Mouse (Mus musculus): ENCODE data around the gene Mphosph9. TPM values are rescaled to one million over a fixed set of nuclear protein-coding genes. Genes with fewer than 3 reads are reported as not detected.

The Mphosph9 gene
- total RNA-seq (2023): 51.5 TPM

GRCm38 (mm10) chr5:124327510-124328364, at the start of gene Mphosph9, which contains the start of gene 2810006K23Rik:
Gene Mphosph9, minus strand, starts transcription at chr5:124327972.
Gene 2810006K23Rik, plus strand, starts transcription at chr5:124328089.

GRCm38 (mm10) chr5:124362982-124363381, 35.2 kb upstream of the Mphosph9 start, which contains the start of gene Cdk2ap1:
Gene Cdk2ap1, minus strand, starts transcription at chr5:124363082.

GRCm38 (mm10) chr5:124249614-124250591, 77.9 kb downstream of the Mphosph9 start, which contains the start of gene Pitpnm2:
Gene Pitpnm2, minus strand, starts transcription at chr5:124249760.

Other genes starting within 250 kb of the Mphosph9 start
- 21.5 TPM for gene Abcb9, start 232.2 kb downstream of the Mphosph9 start, total RNA-seq (2023)
- gene Ogfod2, start 215.7 kb downstream of the Mphosph9 start, total RNA-seq (2023): 20.0 TPM
- 41.2 TPM for gene Arl6ip4, start 211.9 kb downstream of the Mphosph9 start, total RNA-seq (2023)
- gene Pitpnm2, start 78.2 kb downstream of the Mphosph9 start, total RNA-seq (2023): 108 TPM
- gene 2810006K23Rik, start 117 bp upstream of the Mphosph9 start, total RNA-seq (2023): 3.5 TPM
- gene Cdk2ap1, start 35.1 kb upstream of the Mphosph9 start, total RNA-seq (2023): 79.5 TPM
- gene Sbno1, start 98.0 kb upstream of the Mphosph9 start, total RNA-seq (2023): 152 TPM
- gene Kmt5a, start 112.0 kb upstream of the Mphosph9 start, total RNA-seq (2023): 44.6 TPM
- 27.5 TPM for gene Rilpl2, start 150.4 kb upstream of the Mphosph9 start, total RNA-seq (2023)
- gene Snrnp35, start 155.2 kb upstream of the Mphosph9 start, total RNA-seq (2023): 13.7 TPM
- gene Rilpl1, start 203.4 kb upstream of the Mphosph9 start, total RNA-seq (2023): 2.9 TPM
- gene Tmed2, start 212.7 kb upstream of the Mphosph9 start, total RNA-seq (2023): 129 TPM
- gene Ddx55, start 224.9 kb upstream of the Mphosph9 start, total RNA-seq (2023): 37.9 TPM

Data from CD4-positive naive resting alpha-beta T cell, adult 57 days (primary cell).